ENCODE assay signal across 14 mouse cellular contexts in genomic region chr4:22891974-22892693, GRCm38 (mm10).
DNase-seq lines count a peak whose midpoint lies in the region; ATAC-seq and TF ChIP-seq lines count a peak whose summit lies in the region.
"Had no signal": no experiment of that assay in that cellular context is flagged by ENCODE, and none has a peak within 500 bp of the region (broad histone marks: within the 10 kb centered on the region; RNA-seq: fewer than 3 reads in every experiment).

No protein-coding gene starts in this region.

- ATAC-seq in forebrain, postnatal 0 days: no peak
- ATAC-seq in forebrain, embryonic 15.5 days (replicated peaks): no peak
- peak; percentile 89 for ATAC-seq in neural tube, embryonic 11.5 days (ENCODE audit: insufficient read depth, low FRiP score, low TSS enrichment)
- peak; percentile 68 for ATAC-seq in midbrain, embryonic 14.5 days (ENCODE audit: low FRiP score, low TSS enrichment)
- ATAC-seq: inflammation-experienced regulatory T-cells, adult 6 months; lung, postnatal 0 days had no signal

- H3K4me2 ChIP-seq in forebrain, postnatal 0 days (ENCODE audit: low read depth): no peak overlapping the region
- no peak overlapping the region for H3K4me2 ChIP-seq in forebrain, embryonic 15.5 days (replicated peaks)
- no peak overlapping the region for H3K4me2 ChIP-seq in neural tube, embryonic 11.5 days (ENCODE audit: low read depth)
- no peak overlapping the region for H3K4me2 ChIP-seq in midbrain, embryonic 14.5 days (ENCODE audit: low read length)
- H3K4me2 ChIP-seq: embryonic facial prominence, embryonic 13.5 days; kidney, embryonic 15.5 days; liver, embryonic 13.5 days had no signal

- no peaks in the 10 kb centered on the region for H3K27me3 ChIP-seq in forebrain, postnatal 0 days (ENCODE audit: insufficient read depth, low read length)
- no peaks in the 10 kb centered on the region for H3K27me3 ChIP-seq in forebrain, embryonic 15.5 days
- no peaks in the 10 kb centered on the region for H3K27me3 ChIP-seq in neural tube, embryonic 11.5 days (ENCODE audit: control insufficient read depth, insufficient read depth, low read length)
- H3K27me3 ChIP-seq in midbrain, embryonic 14.5 days (ENCODE audit: control insufficient read depth, insufficient read depth, low read length): no peaks in the 10 kb centered on the region
- H3K27me3 ChIP-seq: embryonic facial prominence, embryonic 13.5 days; kidney, embryonic 15.5 days; liver, embryonic 13.5 days had no signal

- no peaks in the 10 kb centered on the region for H3K4me1 ChIP-seq in forebrain, postnatal 0 days (ENCODE audit: insufficient read depth)
- peaks cover 3% of the 10 kb centered on the region; the same call in 1 of the 2 replicates for H3K4me1 ChIP-seq in forebrain, embryonic 15.5 days
- H3K4me1 ChIP-seq in neural tube, embryonic 11.5 days (ENCODE audit: control insufficient read depth, insufficient read depth, low read length): no peaks in the 10 kb centered on the region
- H3K4me1 ChIP-seq in midbrain, embryonic 14.5 days (ENCODE audit: control insufficient read depth, insufficient read depth, low read length): peaks cover 8% of the 10 kb centered on the region; the same call in 1 of the 2 replicates
- H3K4me1 ChIP-seq: embryonic facial prominence, embryonic 13.5 days; kidney, embryonic 15.5 days; limb, embryonic 10.5 days; liver, embryonic 13.5 days had no signal

- H3K9me3 ChIP-seq in forebrain, postnatal 0 days (ENCODE audit: low read length): no peaks in the 10 kb centered on the region
- H3K9me3 ChIP-seq in forebrain, embryonic 15.5 days: no peaks in the 10 kb centered on the region
- no peaks in the 10 kb centered on the region for H3K9me3 ChIP-seq in neural tube, embryonic 11.5 days (ENCODE audit: control insufficient read depth, low read length)
- no peaks in the 10 kb centered on the region for H3K9me3 ChIP-seq in midbrain, embryonic 14.5 days (ENCODE audit: control insufficient read depth, low read length)
- H3K9me3 ChIP-seq: embryonic facial prominence, embryonic 13.5 days; kidney, embryonic 15.5 days; limb, embryonic 10.5 days; liver, embryonic 13.5 days had no signal

- WGBS in forebrain, postnatal 0 days: 40% methylated on average over 3 of the region's 3 CpGs
- 45% methylated on average over 3 of the region's 3 CpGs for WGBS in forebrain, embryonic 15.5 days
- 39% methylated on average over 3 of the region's 3 CpGs for WGBS in neural tube, embryonic 11.5 days
- 28% methylated on average over 3 of the region's 3 CpGs for WGBS in midbrain, embryonic 14.5 days

- no peak overlapping the region for H3K27ac ChIP-seq in forebrain, postnatal 0 days (ENCODE audit: low read depth, low read length)
- no peak overlapping the region for H3K27ac ChIP-seq in forebrain, embryonic 15.5 days (replicated peaks)
- H3K27ac ChIP-seq in neural tube, embryonic 11.5 days (ENCODE audit: low read depth, low read length): peak overlapping the region; percentile 63; the same call in 1 of the 2 replicates
- peak overlapping the region; percentile 68 for H3K27ac ChIP-seq in midbrain, embryonic 14.5 days (replicated peaks; ENCODE audit: low read depth, low read length)
- H3K27ac ChIP-seq: embryonic facial prominence, embryonic 13.5 days; kidney, embryonic 15.5 days; limb, embryonic 10.5 days; liver, embryonic 13.5 days had no signal

- no peak overlapping the region for H3K9ac ChIP-seq in forebrain, postnatal 0 days
- no peak overlapping the region for H3K9ac ChIP-seq in forebrain, embryonic 15.5 days (replicated peaks)
- H3K9ac ChIP-seq in neural tube, embryonic 11.5 days (ENCODE audit: low read length): no peak overlapping the region
- H3K9ac ChIP-seq in midbrain, embryonic 14.5 days (replicated peaks; ENCODE audit: low read length): no peak overlapping the region
- H3K9ac ChIP-seq: embryonic facial prominence, embryonic 13.5 days; kidney, embryonic 15.5 days; liver, embryonic 13.5 days had no signal

- H3K36me3 ChIP-seq in forebrain, postnatal 0 days (ENCODE audit: insufficient read depth): no peaks in the 10 kb centered on the region
- H3K36me3 ChIP-seq in forebrain, embryonic 15.5 days: no peaks in the 10 kb centered on the region
- no peaks in the 10 kb centered on the region for H3K36me3 ChIP-seq in neural tube, embryonic 11.5 days (ENCODE audit: control insufficient read depth, insufficient read depth, low read length)
- no peaks in the 10 kb centered on the region for H3K36me3 ChIP-seq in midbrain, embryonic 14.5 days (ENCODE audit: control insufficient read depth, insufficient read depth, low read length)
- H3K36me3 ChIP-seq: embryonic facial prominence, embryonic 13.5 days; kidney, embryonic 15.5 days; limb, embryonic 10.5 days; liver, embryonic 13.5 days had no signal

- TF ChIP-seq CTCF in forebrain, postnatal 0 days (IDR thresholded peaks at IDR 0.05; ENCODE audit: low read depth): no peak

- H3K4me3 ChIP-seq in forebrain, postnatal 0 days (ENCODE audit: low read depth, low read length): no peak overlapping the region
- no peak overlapping the region for H3K4me3 ChIP-seq in forebrain, embryonic 15.5 days
- no peak overlapping the region for H3K4me3 ChIP-seq in neural tube, embryonic 11.5 days (ENCODE audit: low read depth, low read length)
- no peak overlapping the region for H3K4me3 ChIP-seq in midbrain, embryonic 14.5 days (replicated peaks; ENCODE audit: low read depth, low read length)
- H3K4me3 ChIP-seq: embryonic facial prominence, embryonic 13.5 days; kidney, embryonic 15.5 days; limb, embryonic 10.5 days; liver, embryonic 13.5 days had no signal

- DNase-seq in forebrain, postnatal 0 days: peak; percentile 6
- peak; percentile 10 for DNase-seq in neural tube, embryonic 11.5 days (ENCODE audit: low spot score)
- no peak for DNase-seq in neural tube, embryonic 10.5 days (ENCODE audit: extremely low spot score, low spot score)
- DNase-seq in midbrain, embryonic 14.5 days: peak; percentile 29
- DNase-seq in cerebellum, adult 11-12 months: no peak
- no peak for DNase-seq in heart, adult 9 months (ENCODE audit: low spot score in 2 of 2)
- DNase-seq: cerebellum, adult 9-10 months; liver, embryonic 13.5 days had no signal

Comparison
In these comparisons a context has a peak if more than half of its experiments do, and no peak if none do; other contexts are left out.
1. DNase-seq: peak in forebrain, postnatal 0 days (single experiment), neural tube, embryonic 11.5 days (single experiment) and midbrain, embryonic 14.5 days (single experiment); none in neural tube, embryonic 10.5 days (single experiment), cerebellum, adult 11-12 months (single experiment) and heart, adult 9 months (0 of 2).
2. ATAC-seq: peak in neural tube, embryonic 11.5 days (single experiment) and midbrain, embryonic 14.5 days (single experiment); none in forebrain, postnatal 0 days (single experiment) and forebrain, embryonic 15.5 days (single experiment).
3. H3K27ac ChIP-seq: peak in neural tube, embryonic 11.5 days (single experiment) and midbrain, embryonic 14.5 days (single experiment); none in forebrain, postnatal 0 days (single experiment) and forebrain, embryonic 15.5 days (single experiment).